Mouse (Mus musculus) stomach, embryonic 14.5 days (tissue): ENCODE measurements at regions not wholly inside any gene's neighbourhood (a gene's known extent, or its start where the extent isn't known, plus 50 kb on each side); places are given as distances from the start of the nearest gene placed in this dataset.

ENCODE experiments used
- ATAC-seq: fragments of 200-750 bp; cut with Nextera tagmentation; 2 replicates; pipeline ENCODE4 v1.8.0; 2017; ENCODE audit warnings: low read depth, moderate TSS enrichment; ENCODE audit not compliant: insufficient number of reproducible peaks, insufficient read depth, low FRiP score
- H3K27ac ChIP-seq: fragments of 300-500 bp; sonication (generic); 2 replicates; pipeline ENCODE4 v1.5.1; 2014; ENCODE audit warnings: mild to moderate bottlenecking, low read length, moderate library complexity, mixed read lengths
- H3K27me3 ChIP-seq: fragments of 300-500 bp; sonication (generic); 2 replicates; pipeline ENCODE4 v1.6.1; 2014; ENCODE audit warnings: low read length, control low read depth, mixed read lengths; ENCODE audit not compliant: control insufficient read depth, insufficient read depth
- H3K36me3 ChIP-seq: fragments of 300-500 bp; sonication (generic); 2 replicates; pipeline ENCODE4 v1.6.1; 2014; ENCODE audit warnings: mild to moderate bottlenecking, control low read depth, low read length, moderate library complexity, mixed read lengths; ENCODE audit not compliant: control insufficient read depth, insufficient read depth
- H3K4me1 ChIP-seq: fragments of 300-500 bp; sonication (generic); 2 replicates; pipeline ENCODE4 v1.6.1; 2014; ENCODE audit warnings: low read length, control low read depth, mixed read lengths; ENCODE audit not compliant: control insufficient read depth, insufficient read depth
- H3K4me2 ChIP-seq: fragments of 300-500 bp; sonication (generic); replicated peaks from 2 replicates; pipeline ENCODE4 v1.6.1; 2014; ENCODE audit warnings: low read depth, low read length, control low read depth
- H3K4me3 ChIP-seq: fragments of 300-500 bp; sonication (generic); 2 replicates; pipeline ENCODE4 v1.5.1; 2014; ENCODE audit warnings: low read depth, low read length, control low read depth
- H3K9ac ChIP-seq: fragments of 300-500 bp; sonication (generic); replicated peaks from 2 replicates; pipeline ENCODE4 v1.6.1; 2014; ENCODE audit warnings: low read depth, mild to moderate bottlenecking, control low read depth, low read length, moderate library complexity, mixed read lengths
- H3K9me3 ChIP-seq: fragments of 300-500 bp; sonication (generic); 2 replicates; pipeline ENCODE4 v1.6.1; 2016; ENCODE audit warnings: low read depth, low read length, control low read depth; ENCODE audit not compliant: control insufficient read depth
- WGBS: fragments of 180-500 bp; shearing (Covaris S2); extraction: QIAGEN DNeasy Blood & Tissue Kit; methylation state at CpG from one replicate; pipeline ENCODE4 v1.1.7; 2014; 5-methylcytosine and 5-hydroxymethylcytosine counted together

DNA sequence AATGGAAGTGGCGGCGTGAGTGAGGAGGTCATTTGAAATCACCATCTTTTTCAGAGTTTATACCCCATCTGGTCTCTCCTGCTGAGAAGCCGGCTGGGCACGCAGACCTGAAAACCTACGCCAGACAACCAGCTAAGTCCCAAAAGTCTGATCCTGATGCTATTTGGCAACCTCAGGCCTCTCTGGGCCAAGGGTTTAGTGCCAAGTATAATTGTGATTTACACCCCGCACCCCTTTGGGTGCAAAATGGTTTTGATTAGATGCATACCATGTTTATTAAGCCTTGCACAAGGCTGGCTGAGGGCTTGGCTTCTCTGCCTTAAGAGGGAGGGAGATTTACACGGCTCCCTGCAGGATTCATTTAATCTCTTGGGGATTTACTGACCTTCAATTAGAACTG lies 383.8 kb downstream of the Med13l start:
- no peak overlapping the region for H3K4me3 ChIP-seq
- no peaks in the 10 kb centered on the region for H3K9me3 ChIP-seq
- H3K36me3 ChIP-seq = no peaks in the 10 kb centered on the region
- ATAC-seq = no peak
- H3K4me1 ChIP-seq = no peaks in the 10 kb centered on the region
- 45% methylated on average over 7 of the region's 7 CpGs for WGBS
- no peak overlapping the region for H3K9ac ChIP-seq
- no peak overlapping the region for H3K4me2 ChIP-seq
- H3K27ac ChIP-seq = no peak overlapping the region
- no peaks in the 10 kb centered on the region for H3K27me3 ChIP-seq

GRCm38 (mm10) chr5:118946090-118946489 lies 385.6 kb downstream of the Med13l start:
- H3K4me1 ChIP-seq = no peaks in the 10 kb centered on the region
- no peak overlapping the region for H3K27ac ChIP-seq
- no peaks in the 10 kb centered on the region for H3K9me3 ChIP-seq
- H3K4me3 ChIP-seq = no peak overlapping the region
- H3K4me2 ChIP-seq = no peak overlapping the region
- no peak for ATAC-seq
- no peaks in the 10 kb centered on the region for H3K36me3 ChIP-seq
- no peaks in the 10 kb centered on the region for H3K27me3 ChIP-seq
- 48% methylated on average over 8 of the region's 8 CpGs for WGBS
- H3K9ac ChIP-seq = no peak overlapping the region

DNA sequence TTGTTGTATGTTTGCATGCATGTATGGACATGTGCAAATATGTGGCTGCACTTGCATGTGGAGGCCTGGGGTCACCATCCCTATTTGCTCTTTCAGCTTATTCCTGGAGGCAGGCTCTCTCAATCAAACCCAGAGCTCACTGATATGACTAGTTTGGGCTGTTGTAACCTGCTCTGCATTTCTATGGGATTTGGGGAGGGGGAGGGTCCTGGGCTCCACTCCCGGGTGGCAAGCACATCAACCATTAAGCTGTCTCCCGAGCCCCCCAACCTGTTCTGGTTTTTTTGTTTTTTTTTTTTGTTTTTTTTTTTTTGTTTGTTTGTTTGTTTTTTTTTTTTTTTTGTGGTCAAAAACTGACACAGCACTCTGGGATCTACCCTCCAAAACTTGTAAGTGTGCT lies 386.5 kb downstream of the Med13l start:
- Histone ChIP-seq H3K4me3 (no peak overlapping the region), H3K9ac (no peak overlapping the region), H3K27ac (no peak overlapping the region), H3K36me3 (no peaks in the 10 kb centered on the region), H3K4me1 (no peaks in the 10 kb centered on the region), H3K9me3 (no peaks in the 10 kb centered on the region), H3K27me3 (no peaks in the 10 kb centered on the region), H3K4me2 (no peak overlapping the region)
- ATAC-seq = no peak
- WGBS = 54% methylated on average over 2 of the region's 2 CpGs

GRCm38 (mm10) chr5:118948119-118948786 lies 387.8 kb downstream of the Med13l start:
- no peaks in the 10 kb centered on the region for H3K4me1 ChIP-seq
- 90% methylated on average over 6 of the region's 6 CpGs for WGBS
- no peak overlapping the region for H3K4me3 ChIP-seq
- H3K36me3 ChIP-seq = no peaks in the 10 kb centered on the region
- no peaks in the 10 kb centered on the region for H3K27me3 ChIP-seq
- no peaks in the 10 kb centered on the region for H3K9me3 ChIP-seq
- H3K4me2 ChIP-seq = no peak overlapping the region
- ATAC-seq = no peak
- no peak overlapping the region for H3K27ac ChIP-seq
- H3K9ac ChIP-seq = no peak overlapping the region

GRCm38 (mm10) chr5:118951067-118951466 lies 390.6 kb downstream of the Med13l start:
- no peak overlapping the region for H3K4me3 ChIP-seq
- no peak overlapping the region for H3K9ac ChIP-seq
- no peaks in the 10 kb centered on the region for H3K9me3 ChIP-seq
- H3K36me3 ChIP-seq = no peaks in the 10 kb centered on the region
- no peaks in the 10 kb centered on the region for H3K4me1 ChIP-seq
- H3K4me2 ChIP-seq = no peak overlapping the region
- no peaks in the 10 kb centered on the region for H3K27me3 ChIP-seq
- H3K27ac ChIP-seq = no peak overlapping the region
- 74% methylated on average over 7 of the region's 7 CpGs for WGBS
- ATAC-seq = no peak

- peaks cover 4% of the 10 kb centered on the region; the same call in 1 of the 2 replicates for H3K4me1 ChIP-seq
- H3K9ac ChIP-seq = no peak overlapping the region
- ATAC-seq = no peak
- no peak overlapping the region for H3K27ac ChIP-seq
- no peaks in the 10 kb centered on the region for H3K9me3 ChIP-seq
- WGBS = 32% methylated on average over 21 of the region's 21 CpGs
- H3K4me2 ChIP-seq = no peak overlapping the region
- H3K27me3 ChIP-seq = no peaks in the 10 kb centered on the region
- no peak overlapping the region for H3K4me3 ChIP-seq
- H3K36me3 ChIP-seq = no peaks in the 10 kb centered on the region
These were observed 400.1 kb downstream of the Med13l start for GRCm38 (mm10) chr5:118960521-118961001.

DNA sequence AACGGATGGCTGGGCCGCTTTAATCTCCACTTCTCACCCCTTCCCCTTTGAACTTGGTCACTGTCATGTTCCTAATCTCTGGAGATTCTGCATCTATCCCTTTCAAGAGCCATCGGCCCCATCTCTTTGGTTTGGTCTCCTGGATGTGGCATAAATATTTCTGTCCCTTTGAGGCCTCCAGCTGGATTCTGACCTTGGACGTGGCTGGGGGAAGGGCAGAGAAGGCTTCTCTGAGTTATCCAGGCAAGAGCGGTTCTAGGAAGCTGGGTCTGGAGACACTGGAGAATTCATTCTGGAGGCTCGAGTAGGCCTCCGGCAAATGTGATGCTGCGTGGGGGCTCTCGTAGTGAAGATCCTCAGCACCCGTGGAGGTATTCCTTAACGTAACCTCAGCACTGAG lies 400.6 kb downstream of the Med13l start:
- Histone ChIP-seq H3K4me2 (no peak overlapping the region), H3K9me3 (no peaks in the 10 kb centered on the region), H3K4me1 (peaks cover 4% of the 10 kb centered on the region; the same call in 1 of the 2 replicates), H3K36me3 (no peaks in the 10 kb centered on the region), H3K27ac (no peak overlapping the region), H3K27me3 (no peaks in the 10 kb centered on the region), H3K4me3 (no peak overlapping the region), H3K9ac (no peak overlapping the region)
- 55% methylated on average over 11 of the region's 11 CpGs for WGBS
- no peak for ATAC-seq

- no peak overlapping the region for H3K27ac ChIP-seq
- no peak overlapping the region for H3K4me3 ChIP-seq
- no peak overlapping the region for H3K4me2 ChIP-seq
- no peaks in the 10 kb centered on the region for H3K36me3 ChIP-seq
- no peaks in the 10 kb centered on the region for H3K9me3 ChIP-seq
- no peak for ATAC-seq
- 93% methylated on average over 3 of the region's 3 CpGs for WGBS
- no peak overlapping the region for H3K9ac ChIP-seq
- no peaks in the 10 kb centered on the region for H3K27me3 ChIP-seq
- peaks cover 6% of the 10 kb centered on the region for H3K4me1 ChIP-seq
These were observed 401.7 kb downstream of the Med13l start for GRCm38 (mm10) chr5:118962152-118962551.

- no peaks in the 10 kb centered on the region for H3K9me3 ChIP-seq
- H3K4me1 ChIP-seq = peaks cover 10% of the 10 kb centered on the region
- H3K36me3 ChIP-seq = no peaks in the 10 kb centered on the region
- 93% methylated on average over 3 of the region's 3 CpGs for WGBS
- H3K9ac ChIP-seq = no peak overlapping the region
- H3K27ac ChIP-seq = no peak overlapping the region
- H3K27me3 ChIP-seq = no peaks in the 10 kb centered on the region
- ATAC-seq = no peak
- H3K4me2 ChIP-seq = no peak overlapping the region
- no peak overlapping the region for H3K4me3 ChIP-seq
These were observed 402.5 kb downstream of the Med13l start for GRCm38 (mm10) chr5:118963001-118963400.
